Mouse (Mus musculus) myocyte (in vitro differentiated cells): ENCODE results near the gene Cdkn2c.

ENCODE experiments used
- CEBPB ChIP-seq: IDR thresholded peaks from 2 replicates; pipeline ENCODE4 v1.6.1; 2011; ENCODE audit warnings: mild to moderate bottlenecking, moderate library complexity; ENCODE audit not compliant: poor library complexity, insufficient read depth, severe bottlenecking
- E2F4 ChIP-seq: IDR thresholded peaks from one replicate; pipeline ENCODE4 v1.6.1; 2011; ENCODE audit warnings: mild to moderate bottlenecking, control low read depth, moderate library complexity; ENCODE audit not compliant: insufficient read depth
- MAX ChIP-seq: IDR thresholded peaks from one replicate; pipeline ENCODE4 v1.6.1; 2011; ENCODE audit warnings: low read depth, mild to moderate bottlenecking, control low read depth
- MYOG ChIP-seq, 3 experiments: IDR thresholded peaks; one replicate each; pipeline ENCODE4 v1.6.1; 2011; ENCODE audit warnings: control low read depth in 2 of 3, low read depth in 2 of 3, mild to moderate bottlenecking in 2 of 3; ENCODE audit not compliant: insufficient read length in 2 of 3, control insufficient read depth in 1 of 3, insufficient read depth in 1 of 3
- POLR2A ChIP-seq: IDR thresholded peaks from one replicate; pipeline ENCODE4 v1.6.1; 2011; ENCODE audit warnings: low read depth, mild to moderate bottlenecking, control low read depth, moderate library complexity; ENCODE audit not compliant: insufficient read length
- POLR2AphosphoS2 ChIP-seq: IDR thresholded peaks from one replicate; pipeline ENCODE4 v1.6.1; 2011; ENCODE audit warnings: low read depth, control low read depth; ENCODE audit not compliant: insufficient read length
- SRF ChIP-seq: IDR thresholded peaks from one replicate; pipeline ENCODE4 v1.6.1; 2011; ENCODE audit warnings: low read depth; ENCODE audit not compliant: control insufficient read depth, insufficient read length
- TCF12 ChIP-seq: IDR thresholded peaks from one replicate; pipeline ENCODE4 v1.6.1; 2011; ENCODE audit warnings: mild to moderate bottlenecking, control low read depth; ENCODE audit not compliant: poor library complexity, insufficient read depth, severe bottlenecking
- TCF3 ChIP-seq: IDR thresholded peaks from one replicate; pipeline ENCODE4 v1.6.1; 2011; ENCODE audit warnings: low read depth, control low read depth; ENCODE audit not compliant: insufficient read length
- USF1 ChIP-seq: IDR thresholded peaks from one replicate; pipeline ENCODE4 v1.6.1; 2011; ENCODE audit warnings: low read depth, mild to moderate bottlenecking, control low read depth, moderate library complexity

DNA sequence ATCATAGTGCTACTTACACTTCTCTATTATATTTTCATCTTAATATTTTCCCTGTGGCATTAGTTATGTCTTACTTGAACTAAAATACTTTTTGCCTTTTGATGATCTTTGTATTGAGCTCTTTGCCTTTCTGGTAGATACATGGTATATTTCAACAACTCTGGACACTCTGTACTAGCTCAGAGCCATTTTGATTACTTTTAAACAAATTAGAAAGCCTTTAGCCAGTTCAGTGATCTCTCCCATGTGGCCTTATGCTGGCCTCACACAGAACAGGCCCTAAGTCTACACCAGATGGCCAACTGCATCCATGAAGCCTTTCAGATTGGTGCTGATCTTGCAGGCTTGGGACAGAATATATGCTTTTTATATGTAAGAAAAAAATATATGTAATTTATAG lies 13.7 kb downstream of the Cdkn2c start:
- TF ChIP-seq POLR2A (no peak), USF1 (no peak), POLR2AphosphoS2 (no peak), MAX (no peak), MYOG (IDR thresholded peaks at IDR 0.05; ENCODE audit: control insufficient read depth in 1 of 3, insufficient read depth in 1 of 3, insufficient read length in 2 of 3, low read depth in 2 of 3) (no peak), TCF12 (no peak), SRF (no peak), E2F4 (no peak), CEBPB (no peak), TCF3 (no peak)
